ENCODE assay signal across 8 mouse cellular contexts in the genomic region with DNA sequence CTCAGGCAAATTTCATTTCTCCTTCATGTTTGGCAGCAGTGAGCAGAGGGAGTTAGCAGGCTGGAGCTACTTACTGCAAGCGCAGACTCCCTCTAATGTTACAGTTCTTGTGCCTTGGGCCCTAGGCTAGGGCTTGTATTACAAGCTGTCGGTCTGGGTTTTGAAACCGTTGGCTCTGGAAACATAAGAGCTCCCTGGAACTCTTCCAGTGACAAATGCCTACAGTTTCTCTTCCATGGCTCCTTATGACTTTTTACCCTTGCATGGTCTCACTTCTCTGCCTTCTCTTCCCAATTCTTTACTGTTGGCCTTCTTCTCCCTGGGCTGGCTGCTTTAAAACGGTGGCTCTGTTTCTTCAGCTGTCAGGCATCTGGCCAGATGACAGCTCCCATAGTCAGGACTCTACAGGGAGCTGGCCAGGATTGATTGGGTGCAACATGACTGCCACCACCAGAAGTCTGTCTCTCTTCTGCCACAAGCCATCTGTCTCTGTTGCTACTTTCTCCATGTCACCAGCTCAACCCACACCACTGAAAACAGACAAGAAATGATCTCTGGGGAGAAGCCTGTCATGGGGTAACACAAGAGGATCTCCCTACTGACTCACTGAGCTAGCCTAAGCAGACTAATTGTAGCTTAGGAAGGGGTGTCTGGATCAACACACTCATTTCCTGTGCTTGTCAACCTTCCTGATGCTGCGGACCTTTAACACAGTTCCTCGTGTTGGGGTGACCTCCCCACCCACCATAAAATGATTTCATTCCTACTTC. TPM values are rescaled to one million over a fixed set of nuclear protein-coding genes. Genes with fewer than 3 reads are reported as not detected.
A peak's percentile ranks its signal among the peaks of the same experiment; 100 is the strongest.
DNase-seq lines count a peak whose midpoint lies in the region; ATAC-seq and TF ChIP-seq lines count a peak whose summit lies in the region.

No protein-coding gene starts in this region.

- H3K9me3 ChIP-seq in heart, embryonic 12.5 days (replicated peaks), result no peaks in the 10 kb centered on the region
- no peaks in the 10 kb centered on the region for H3K9me3 ChIP-seq in lung, embryonic 14.5 days (ENCODE audit: low read depth, low read length)

- 34% methylated on average over 6 of the region's 6 CpGs for whole genome bisulfite sequencing in heart, embryonic 12.5 days
- WGBS in lung, embryonic 14.5 days, result 16% methylated on average over 6 of the region's 6 CpGs
- WGBS in kidney, adult 2 months, result 37% methylated on average over 6 of the region's 6 CpGs

- intact Hi-C loops in gastrocnemius, adult 2 months (cut with DNase I), result loop anchor here (2.0 kb wide), 1 partner anchor 15 kb away; no protein-coding TSS in a partner anchor

- ATAC-seq in heart, embryonic 12.5 days (ENCODE audit: insufficient number of reproducible peaks, low FRiP score), result no peak
- ATAC-seq in lung, embryonic 14.5 days (ENCODE audit: insufficient read depth), result peak; percentile 97

- H3K27me3 ChIP-seq in heart, embryonic 12.5 days (replicated peaks), result no peaks in the 10 kb centered on the region
- no peaks in the 10 kb centered on the region for H3K27me3 ChIP-seq in lung, embryonic 14.5 days (ENCODE audit: insufficient read depth, low read length)
- H3K27me3 ChIP-seq in kidney, adult 2 months (replicated peaks; ENCODE audit: control insufficient read depth, insufficient read depth, low read length), result no peaks in the 10 kb centered on the region

- peaks cover 10% of the 10 kb centered on the region for H3K4me1 ChIP-seq in heart, embryonic 12.5 days (replicated peaks)
- H3K4me1 ChIP-seq in lung, embryonic 14.5 days (ENCODE audit: insufficient read depth), result peaks cover 16% of the 10 kb centered on the region
- no peaks in the 10 kb centered on the region for H3K4me1 ChIP-seq in kidney, adult 2 months (ENCODE audit: control insufficient read depth, insufficient read depth, low read length)

- no peak overlapping the region for H3K9ac ChIP-seq in heart, embryonic 12.5 days
- H3K9ac ChIP-seq in lung, embryonic 14.5 days, result no peak overlapping the region

- TF ChIP-seq POLR2A in kidney, adult 2 months (IDR thresholded peaks at IDR 0.05; ENCODE audit: low read depth, low read length), result no peak

- DNase-seq in gastrocnemius, adult 2 months, result peak; percentile 68
- DNase-seq in gastrocnemius, postnatal 10 days, result no peak
- DNase-seq in Muller cell, postnatal 12 days (ENCODE audit: inconsistent ontology term), result peak; percentile 45
- DNase-seq in lung, embryonic 14.5 days, result peak; percentile 93
- no peak for DNase-seq in thymus, postnatal 25 days
- DNase-seq in kidney, adult 2 months, result no peak
- no peak for DNase-seq in urinary bladder, postnatal 4 days (ENCODE audit: low spot score in 2 of 2)

- H3K36me3 ChIP-seq in heart, embryonic 12.5 days, result no peaks in the 10 kb centered on the region
- H3K36me3 ChIP-seq in lung, embryonic 14.5 days (ENCODE audit: insufficient read depth), result no peaks in the 10 kb centered on the region
- H3K36me3 ChIP-seq in kidney, adult 2 months (ENCODE audit: control insufficient read depth, insufficient read depth, low read length), result no peaks in the 10 kb centered on the region

- peak overlapping the region; percentile 92 for H3K27ac ChIP-seq in gastrocnemius, adult 2 months
- peak overlapping the region; percentile 6; the same call in 1 of the 2 replicates for H3K27ac ChIP-seq in heart, embryonic 12.5 days (ENCODE audit: poor library complexity, severe bottlenecking)
- H3K27ac ChIP-seq in lung, embryonic 14.5 days (ENCODE audit: low read depth), result peak overlapping the region; percentile 77
- H3K27ac ChIP-seq in kidney, adult 2 months (ENCODE audit: insufficient read depth, low read depth, low read length), result no peak overlapping the region

- H3K4me2 ChIP-seq in heart, embryonic 12.5 days, result no peak overlapping the region
- no peak overlapping the region for H3K4me2 ChIP-seq in lung, embryonic 14.5 days

- H3K4me3 ChIP-seq in gastrocnemius, adult 2 months, result peak overlapping the region; percentile 58
- no peak overlapping the region for H3K4me3 ChIP-seq in heart, embryonic 12.5 days
- no peak overlapping the region for H3K4me3 ChIP-seq in lung, embryonic 14.5 days (ENCODE audit: low read depth, low read length)
- no peak overlapping the region for H3K4me3 ChIP-seq in kidney, adult 2 months (ENCODE audit: insufficient read depth, low read depth, low read length)

- TF ChIP-seq CTCF in gastrocnemius, adult 2 months (IDR thresholded peaks at IDR 0.05), result no peak
- peak; percentile 23; the same call in 1 of the 2 replicates for TF ChIP-seq CTCF in lung, embryonic 14.5 days (IDR thresholded peaks at IDR 0.05; ENCODE audit: low read depth)
- no peak for TF ChIP-seq CTCF in kidney, adult 2 months (conservative IDR thresholded peaks at IDR 0.05; ENCODE audit: insufficient read depth, insufficient read length, low read depth, low read length)

RNA-seq across cellular contexts. Expression of gene Snrpd3, which starts 51.4 kb away (rescaled TPM):
- total RNA-seq in gastrocnemius, adult 2 months (2021), result 10 to 100 TPM; 65.9 to 91.4 TPM
- total RNA-seq in gastrocnemius, postnatal 10 days (2021), result 100 to 1,000 TPM; 126 to 134 TPM
- polyA plus RNA-seq in heart, embryonic 12.5 days (2016; fragmentation: Nextera tagmentation; extraction: Ambion mirVana), result 105 and 106 TPM in 2 replicates
- 188 and 202 TPM in 2 replicates for polyA plus RNA-seq in lung, embryonic 14.5 days (2014; fragmentation: Nextera tagmentation; extraction: Ambion mirVana)
- polyA plus RNA-seq in kidney, adult 2 months (2012; rRNA removed), result 27.0 and 41.2 TPM in 2 replicates

RNA-seq across cellular contexts. Expression of gene Gucd1, which starts 51.8 kb away (rescaled TPM):
- 10 to 100 TPM; 48.2 to 78.7 TPM for total RNA-seq in gastrocnemius, adult 2 months (2021)
- 10 to 100 TPM; 46.9 to 47.5 TPM for total RNA-seq in gastrocnemius, postnatal 10 days (2021)
- 26.8 and 27.9 TPM in 2 replicates for polyA plus RNA-seq in heart, embryonic 12.5 days (2016; fragmentation: Nextera tagmentation; extraction: Ambion mirVana)
- 30.8 and 32.6 TPM in 2 replicates for polyA plus RNA-seq in lung, embryonic 14.5 days (2014; fragmentation: Nextera tagmentation; extraction: Ambion mirVana)
- polyA plus RNA-seq in kidney, adult 2 months (2012; rRNA removed), result 124 and 164 TPM in 2 replicates

Comparison
In these comparisons a context has a peak if more than half of its experiments do, and no peak if none do; other contexts are left out.
1. DNase-seq: peak in gastrocnemius, adult 2 months (single experiment), Muller cell, postnatal 12 days (single experiment) and lung, embryonic 14.5 days (single experiment); none in gastrocnemius, postnatal 10 days (single experiment), thymus, postnatal 25 days (single experiment), kidney, adult 2 months (single experiment) and urinary bladder, postnatal 4 days (0 of 2).